Mouse (Mus musculus) right cerebral cortex, postnatal 14 days (tissue): ENCODE results near the gene Max.

Experiments used
- DNase-seq: peaks from one replicate; pipeline ENCODE4 v3.0.0; 2022

Max gene

DNA sequence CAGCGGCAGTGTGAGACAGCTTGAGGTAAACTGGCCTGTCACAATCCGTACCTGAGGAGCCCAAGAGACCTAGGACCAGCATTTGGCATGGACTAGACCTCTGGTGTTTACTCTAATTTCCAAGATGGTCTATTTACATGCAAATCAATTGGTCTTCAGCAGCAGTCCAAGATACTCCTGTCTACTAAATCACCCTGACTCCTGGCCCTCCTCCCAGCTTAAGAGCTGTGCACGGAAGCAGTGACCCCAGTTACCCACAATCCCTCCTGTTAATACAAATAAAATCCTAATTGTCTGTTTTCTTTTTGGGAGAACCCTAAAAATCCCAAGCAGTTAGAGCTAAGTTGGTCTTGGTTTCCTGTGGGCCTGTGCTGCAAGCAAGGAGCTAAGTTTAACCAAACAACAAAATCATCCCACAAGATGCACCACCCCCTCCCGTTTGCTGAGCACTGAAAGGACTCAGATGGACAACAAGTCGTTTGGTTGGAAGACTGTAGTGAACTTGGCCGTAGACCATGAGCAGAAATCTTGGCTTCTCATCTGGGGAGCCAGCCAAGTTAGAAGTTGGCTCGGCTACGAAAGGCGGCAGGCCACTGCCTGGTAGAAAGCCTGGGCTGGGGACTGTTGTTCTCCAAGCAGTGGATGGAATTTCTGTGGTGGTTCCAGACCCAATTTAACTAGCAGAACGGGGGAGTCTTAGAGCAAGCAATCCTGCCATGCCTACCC, 7.1 kb downstream of the Max start:
- DNase-seq = peak; percentile 37

DNA sequence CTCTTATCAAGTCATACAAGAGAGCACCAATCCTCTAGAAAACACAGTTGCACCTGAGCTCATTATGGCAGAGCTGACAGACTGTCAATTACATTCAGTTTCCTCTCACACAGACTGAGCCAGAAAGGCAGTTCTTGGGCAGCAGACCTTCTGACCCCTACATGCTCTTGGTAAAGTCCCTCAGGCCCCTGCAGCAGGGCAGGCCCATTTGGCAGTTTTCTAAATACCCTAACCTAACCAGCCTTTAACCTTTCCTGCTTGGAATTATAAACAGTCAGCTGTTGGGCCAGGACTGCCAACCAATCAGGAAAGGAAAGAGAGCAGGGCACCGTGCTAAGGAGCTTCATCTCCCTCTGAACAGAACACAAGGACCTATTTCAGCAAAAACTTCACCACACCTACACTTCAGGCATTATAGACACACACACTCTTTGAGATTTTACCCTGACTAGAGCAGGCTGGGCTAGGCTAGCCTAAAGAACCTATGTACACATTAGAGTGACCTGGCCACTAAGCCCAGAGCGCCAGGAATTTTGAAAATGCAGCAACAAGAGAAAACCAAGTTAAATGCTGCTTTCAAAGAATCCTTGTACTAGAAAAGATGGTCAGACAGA, 8.1 kb downstream of the Max start:
- DNase-seq = no peak

DNA sequence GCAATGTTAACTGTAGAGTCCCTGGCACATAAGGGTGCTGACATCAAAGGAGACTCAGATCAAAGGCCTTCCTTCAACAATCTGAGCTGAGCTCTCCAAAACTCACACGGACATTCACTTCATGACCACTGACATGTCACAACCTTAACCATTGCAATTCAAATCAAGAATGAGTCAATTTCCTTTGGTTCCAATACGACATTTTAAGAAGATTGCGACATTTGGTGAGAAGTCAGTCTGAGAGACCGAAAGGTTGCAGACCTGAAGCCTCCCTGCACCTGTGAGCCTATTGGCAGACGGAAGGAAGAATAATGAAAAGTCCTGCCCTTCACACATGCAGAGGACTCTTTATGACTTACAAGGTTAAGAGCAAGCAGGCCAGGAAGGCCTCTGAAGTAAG, 11.7 kb downstream of the Max start:
- no peak for DNase-seq

DNA sequence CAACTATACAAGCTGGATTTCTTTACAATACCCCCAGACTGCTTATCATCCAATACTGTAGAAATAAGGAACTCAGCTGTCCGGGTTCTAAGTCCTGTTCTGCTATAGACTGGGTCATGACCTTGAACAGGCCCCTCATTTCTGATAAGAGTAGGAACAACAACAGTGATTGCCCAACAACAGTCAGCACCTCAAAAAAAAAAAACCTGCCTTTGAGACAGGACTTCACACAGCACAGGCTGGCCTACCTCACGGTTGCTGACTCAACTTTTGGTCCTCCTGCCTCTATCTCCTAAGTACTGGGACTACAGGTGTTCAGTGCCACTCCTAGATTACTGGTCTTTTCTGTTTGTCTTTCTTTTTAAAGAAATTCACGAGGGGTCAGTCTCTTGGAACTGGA, 13.2 kb downstream of the Max start:
- no peak for DNase-seq

DNA sequence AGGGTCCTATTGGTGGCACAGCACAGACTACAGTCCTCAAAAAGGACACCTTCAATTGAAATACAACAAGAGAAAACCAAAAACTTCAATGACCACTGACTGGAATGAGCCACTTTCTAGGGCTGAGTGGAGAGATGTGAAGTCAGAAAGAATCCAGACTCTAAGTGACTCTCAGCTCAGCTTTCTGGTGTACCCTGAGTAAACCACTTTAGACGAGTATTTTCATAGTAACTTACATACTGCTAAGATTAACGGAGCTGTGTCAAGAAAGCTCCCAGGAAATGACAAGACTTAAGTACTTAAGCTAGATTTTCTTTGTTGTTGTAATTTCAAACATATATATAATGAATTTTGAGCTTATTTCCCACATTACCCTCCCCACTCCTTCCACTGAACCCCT, 13.8 kb downstream of the Max start:
- DNase-seq = no peak

DNA sequence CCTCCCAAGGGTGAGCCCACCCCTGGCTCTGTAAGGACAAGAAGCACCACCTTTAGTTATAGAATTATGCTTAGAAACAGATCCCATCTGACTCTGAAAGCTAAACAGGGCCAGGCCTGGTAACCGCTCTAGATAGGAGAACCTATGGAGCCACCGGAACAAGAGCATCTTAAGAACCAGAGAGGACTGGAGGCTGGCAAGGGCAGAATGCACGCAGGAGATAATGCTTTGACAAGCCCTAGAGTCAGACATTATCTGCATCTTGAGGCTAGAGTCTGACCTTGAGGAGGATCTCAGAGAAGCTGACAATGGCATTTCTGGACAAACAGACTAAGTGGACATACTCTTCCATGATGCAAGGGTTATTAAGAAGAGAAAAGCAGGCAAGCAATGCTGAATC, 14.5 kb downstream of the Max start:
- no peak for DNase-seq

DNA sequence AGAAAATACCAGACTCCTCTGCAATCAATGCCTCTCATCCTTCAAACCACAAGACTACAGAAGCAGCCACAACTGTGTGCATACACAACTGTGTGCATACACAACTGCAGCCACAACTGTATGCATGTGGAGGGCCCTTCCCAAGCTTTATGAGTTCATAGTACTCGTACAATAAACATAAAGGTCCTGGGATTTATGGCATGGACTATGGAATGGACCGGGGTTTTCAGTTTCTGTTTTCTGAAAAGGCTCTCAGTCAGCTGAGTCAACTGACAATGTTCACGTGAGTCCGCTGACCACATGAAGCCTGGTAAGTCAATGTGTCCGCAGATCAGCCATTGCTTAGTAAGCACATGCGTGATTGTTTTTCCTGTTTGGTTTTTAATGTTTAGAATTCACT, 18.5 kb downstream of the Max start:
- DNase-seq = no peak

DNA sequence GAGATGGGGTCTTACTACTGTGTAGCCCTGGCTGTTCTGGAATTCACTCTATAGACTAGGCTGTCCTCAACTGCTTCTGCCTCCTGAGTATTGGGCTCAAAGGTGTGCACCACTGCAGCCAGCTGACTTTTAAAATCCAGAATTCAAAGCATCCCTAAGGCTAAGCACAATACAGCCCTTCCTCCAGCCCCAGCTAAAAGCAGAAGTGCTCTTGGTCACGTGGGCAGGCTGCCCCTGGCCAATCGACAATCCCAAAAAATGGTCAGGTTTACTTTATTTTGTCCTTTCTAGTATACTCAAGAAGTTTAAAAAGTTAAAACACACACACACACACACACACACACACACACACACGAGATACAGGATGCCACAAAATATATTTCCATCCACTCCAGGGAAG, 19.0 kb downstream of the Max start:
- DNase-seq = no peak

DNA sequence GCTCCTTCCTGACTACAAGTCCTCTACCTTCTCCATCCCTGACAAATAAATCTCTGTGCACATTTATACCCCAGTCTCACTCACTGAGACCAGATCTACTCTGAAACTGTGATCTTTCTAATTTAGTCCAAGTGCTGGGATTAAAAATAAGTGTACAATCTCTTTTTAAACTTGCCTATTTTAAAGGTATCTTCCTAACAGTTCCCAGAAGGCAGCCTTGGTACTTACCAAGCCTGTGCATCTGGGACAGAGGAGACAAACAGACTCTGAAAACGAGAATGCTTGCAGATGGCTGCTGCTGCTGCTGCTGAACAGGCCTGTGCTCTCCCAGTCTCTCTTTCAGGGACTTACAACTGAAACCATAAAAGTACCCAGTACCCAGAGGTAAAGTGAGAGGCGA, 19.5 kb downstream of the Max start:
- DNase-seq = no peak

DNA sequence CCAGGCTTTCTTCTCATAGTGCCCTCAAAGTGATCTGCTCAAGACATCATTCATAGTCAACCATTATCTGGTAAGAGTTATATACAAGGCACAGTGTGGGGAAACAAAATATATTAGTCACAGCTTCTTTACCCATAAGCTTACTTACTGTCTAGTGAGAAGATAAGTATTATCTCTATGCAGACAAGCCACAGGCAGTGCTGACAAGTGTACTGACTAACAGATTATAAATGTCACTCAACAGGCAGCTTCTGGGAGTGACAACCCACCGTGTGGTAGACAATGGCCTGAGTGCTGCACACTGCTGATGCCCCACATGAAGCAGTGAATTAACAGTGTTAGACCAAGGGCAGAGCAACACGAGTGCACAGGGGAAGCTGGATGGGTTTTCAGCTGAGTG, 20.5 kb downstream of the Max start:
- DNase-seq = no peak

DNA sequence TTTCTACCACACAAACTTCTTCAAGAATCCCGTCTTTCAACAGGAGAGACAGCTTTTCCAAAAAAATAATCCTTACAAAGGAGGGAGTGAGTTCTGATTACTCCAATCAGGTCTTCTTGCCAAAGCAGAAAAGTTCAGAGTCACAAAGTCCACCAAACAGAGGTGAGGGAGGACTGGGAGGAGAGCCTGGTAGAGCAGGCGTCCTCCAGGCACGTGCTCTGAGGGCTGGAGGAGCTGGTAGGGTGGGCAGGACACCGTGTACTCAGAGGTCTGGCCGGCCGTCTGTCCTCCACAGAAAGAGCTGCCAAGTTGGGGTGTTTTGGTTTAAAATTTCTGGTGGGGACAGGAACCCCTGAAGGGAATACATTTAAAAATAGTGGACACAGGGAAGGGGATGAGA, 24.0 kb downstream of the Max start:
- no peak for DNase-seq

DNA sequence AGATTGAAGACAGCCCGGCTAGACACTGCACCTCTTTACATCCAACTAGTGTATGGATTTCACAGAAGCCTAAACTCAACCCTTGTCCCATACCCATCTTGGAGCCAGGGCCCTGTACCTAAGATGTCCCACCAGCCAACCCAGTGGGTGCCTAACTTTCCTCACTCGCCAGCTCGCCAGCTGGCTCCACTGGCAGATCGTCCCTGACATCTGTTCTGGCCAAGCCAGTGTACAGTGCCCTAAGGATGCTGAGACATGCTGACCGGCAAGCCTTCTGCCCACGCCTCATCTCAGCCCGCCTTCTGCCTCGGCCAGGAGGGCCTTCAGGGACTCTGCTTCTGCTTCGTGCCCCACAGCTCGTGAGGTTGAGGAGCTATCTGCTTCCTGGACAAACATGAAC, 25.8 kb downstream of the Max start:
- DNase-seq = no peak

DNA sequence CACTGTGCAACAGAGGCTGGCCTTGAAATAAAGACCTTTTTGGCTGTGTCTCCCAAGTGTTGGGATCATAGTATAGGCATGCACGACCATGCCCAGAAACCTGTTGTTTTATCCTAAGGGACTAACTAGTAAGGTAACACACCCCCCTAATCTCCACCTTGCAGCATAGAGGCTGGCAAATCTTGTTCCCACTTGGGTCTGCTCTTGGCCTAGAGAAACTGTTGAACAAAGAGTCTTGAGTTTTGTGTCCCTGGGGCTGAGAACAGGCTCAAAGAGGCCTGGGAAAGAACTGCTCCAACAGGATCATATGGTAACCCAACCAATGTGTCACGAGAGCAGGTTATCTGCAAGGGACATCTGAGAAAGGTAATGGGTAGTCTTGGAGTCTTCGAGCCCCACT, 27.6 kb downstream of the Max start:
- no peak for DNase-seq

DNA sequence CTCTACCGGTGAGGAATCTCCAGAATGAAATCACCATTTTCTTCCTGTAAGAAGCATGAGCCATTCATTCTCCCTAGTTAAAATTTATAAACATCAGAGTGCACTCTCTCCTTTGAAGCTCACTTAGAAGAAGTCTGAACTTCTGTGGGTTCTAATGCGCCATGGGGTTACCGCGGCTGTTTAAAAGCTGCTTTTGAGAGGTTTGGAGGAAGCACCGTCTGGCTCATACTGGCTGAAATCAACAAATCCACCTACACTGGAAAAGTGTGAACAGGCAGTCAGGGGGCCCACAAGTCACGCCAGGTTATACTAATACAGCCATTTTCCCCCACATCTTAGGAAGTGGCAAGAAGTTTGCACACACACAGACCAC, 29.3 kb downstream of the Max start:
- DNase-seq = no peak

DNA sequence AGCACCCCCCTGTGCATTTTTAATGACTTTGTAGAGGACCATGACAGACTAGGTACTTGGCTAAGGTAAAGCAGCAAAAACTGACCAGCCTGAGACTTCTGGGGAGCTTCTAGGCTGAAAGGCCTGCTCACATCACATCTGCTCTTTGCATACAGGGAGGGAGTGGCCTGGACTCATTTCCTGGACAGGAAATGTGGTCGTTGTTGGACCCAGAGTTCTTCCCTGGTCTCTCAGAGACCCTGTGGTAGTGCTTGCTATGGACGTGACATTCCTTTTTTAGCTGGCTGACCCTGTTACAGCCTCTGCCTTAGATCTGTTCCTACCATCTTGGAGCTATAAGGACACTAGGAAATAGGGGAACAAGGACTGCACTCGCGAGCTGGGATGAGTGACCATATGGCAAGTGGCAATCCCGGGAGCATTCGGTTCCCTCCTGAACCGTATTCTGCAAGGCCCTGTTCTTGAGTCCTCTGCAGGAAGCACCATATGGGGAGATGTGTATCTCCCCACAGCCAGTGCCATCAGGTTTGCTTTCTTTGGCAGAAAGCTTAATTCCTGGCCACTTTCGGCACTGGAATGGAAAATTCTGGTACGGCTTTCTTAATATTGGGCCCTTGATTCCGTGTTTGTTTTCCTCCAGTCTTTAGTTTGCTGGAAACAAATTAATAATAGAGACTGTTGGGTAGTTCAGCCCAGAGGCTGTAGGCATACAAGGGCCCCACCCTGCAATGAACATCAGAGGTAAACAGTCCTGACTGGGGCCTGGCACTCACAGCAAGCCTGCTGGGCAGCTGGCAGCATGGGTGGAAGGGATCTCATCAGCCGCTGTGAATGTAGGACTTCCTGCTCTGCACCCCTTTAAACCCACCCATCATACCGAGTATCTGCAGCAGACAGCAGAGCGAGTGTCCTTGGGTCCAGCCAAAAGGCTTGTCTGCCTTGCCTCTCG, 30.0 kb downstream of the Max start:
- DNase-seq = no peak

DNA sequence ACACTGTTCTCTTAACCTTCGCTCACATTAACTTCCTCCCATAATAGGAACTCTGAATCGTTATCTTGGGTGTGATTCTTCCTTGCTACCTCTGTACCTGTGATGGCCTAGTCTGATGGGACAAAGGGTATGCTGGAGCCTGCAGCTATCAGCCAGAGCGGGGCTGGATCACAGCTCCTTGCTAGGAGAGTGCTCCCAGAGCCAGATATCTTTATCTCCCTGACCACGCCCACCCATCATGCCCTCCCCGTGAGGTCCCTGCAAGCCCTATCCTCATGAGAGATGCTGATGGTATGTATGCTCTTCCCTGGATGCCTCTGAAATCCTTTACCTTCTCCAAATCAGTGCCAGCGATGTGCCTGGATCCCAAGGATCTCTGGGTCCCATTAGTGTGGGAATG, 31.8 kb downstream of the Max start:
- no peak for DNase-seq

DNA sequence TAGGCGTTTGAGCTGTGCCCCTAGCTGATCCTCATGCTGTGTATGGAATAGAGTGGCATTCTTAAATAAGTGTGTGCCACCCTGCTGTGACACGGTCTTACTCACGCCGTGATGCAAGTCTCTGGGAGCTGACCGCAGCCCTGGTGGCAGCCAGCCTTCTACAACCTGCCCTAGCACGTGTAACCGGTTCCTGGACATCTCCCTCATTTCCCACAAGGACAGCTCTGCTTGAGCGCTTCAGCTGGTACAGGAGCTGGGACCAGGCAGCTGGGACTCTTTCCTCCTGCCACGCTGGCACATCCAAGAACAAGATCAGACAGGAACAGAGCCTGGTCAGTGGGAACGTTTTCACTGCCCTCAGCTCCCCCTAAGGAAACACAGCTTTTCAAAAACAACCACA, 34.5 kb downstream of the Max start:
- DNase-seq = no peak

DNA sequence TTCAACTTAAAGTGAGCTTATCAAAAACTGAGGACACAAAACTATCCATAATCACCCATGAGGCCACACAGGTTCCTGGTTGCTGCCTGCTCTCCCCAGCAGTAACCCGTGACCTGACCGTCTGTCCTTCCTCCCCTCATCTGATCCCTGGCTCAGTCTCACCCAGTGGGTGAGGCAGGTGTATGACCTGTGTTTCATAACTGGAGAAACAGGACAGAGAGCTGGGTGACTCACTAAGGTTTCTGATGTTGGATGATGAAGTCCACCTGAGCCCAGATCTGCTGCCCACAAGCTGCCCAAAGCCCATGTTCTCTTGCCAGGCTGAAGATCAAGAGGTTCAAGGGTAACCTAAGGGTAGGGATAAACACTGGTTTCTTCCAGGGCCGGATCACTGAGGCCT, 35.0 kb downstream of the Max start:
- no peak for DNase-seq

DNA sequence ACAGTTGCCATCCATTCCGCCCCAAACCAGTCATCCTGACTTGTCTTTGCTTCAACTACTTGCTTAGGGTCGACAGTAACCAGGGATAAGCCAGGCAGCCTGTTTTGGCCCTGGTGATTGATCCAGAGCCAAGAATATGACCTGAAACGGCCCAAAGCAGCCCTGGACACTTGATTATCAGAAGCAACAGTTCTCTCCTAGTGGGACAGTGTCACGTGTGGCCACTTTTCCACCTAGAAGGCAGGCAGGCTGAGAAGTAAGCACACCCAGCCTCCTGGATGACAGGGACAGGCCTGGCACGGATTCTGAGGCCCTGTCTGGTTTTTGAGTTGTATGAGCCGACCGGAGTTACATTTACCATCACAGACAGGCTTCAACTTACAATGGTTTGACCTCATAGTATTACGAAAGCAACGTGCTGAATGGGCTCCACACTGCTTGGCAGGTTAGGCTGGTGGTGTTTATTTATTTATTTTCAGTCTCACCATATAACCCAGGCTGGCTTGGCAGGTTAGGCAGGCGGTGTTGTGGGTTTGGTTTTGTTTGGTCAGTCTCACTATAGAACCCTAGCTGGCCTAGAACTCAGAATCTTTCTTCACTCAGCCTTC, 35.6 kb downstream of the Max start:
- DNase-seq = no peak

DNA sequence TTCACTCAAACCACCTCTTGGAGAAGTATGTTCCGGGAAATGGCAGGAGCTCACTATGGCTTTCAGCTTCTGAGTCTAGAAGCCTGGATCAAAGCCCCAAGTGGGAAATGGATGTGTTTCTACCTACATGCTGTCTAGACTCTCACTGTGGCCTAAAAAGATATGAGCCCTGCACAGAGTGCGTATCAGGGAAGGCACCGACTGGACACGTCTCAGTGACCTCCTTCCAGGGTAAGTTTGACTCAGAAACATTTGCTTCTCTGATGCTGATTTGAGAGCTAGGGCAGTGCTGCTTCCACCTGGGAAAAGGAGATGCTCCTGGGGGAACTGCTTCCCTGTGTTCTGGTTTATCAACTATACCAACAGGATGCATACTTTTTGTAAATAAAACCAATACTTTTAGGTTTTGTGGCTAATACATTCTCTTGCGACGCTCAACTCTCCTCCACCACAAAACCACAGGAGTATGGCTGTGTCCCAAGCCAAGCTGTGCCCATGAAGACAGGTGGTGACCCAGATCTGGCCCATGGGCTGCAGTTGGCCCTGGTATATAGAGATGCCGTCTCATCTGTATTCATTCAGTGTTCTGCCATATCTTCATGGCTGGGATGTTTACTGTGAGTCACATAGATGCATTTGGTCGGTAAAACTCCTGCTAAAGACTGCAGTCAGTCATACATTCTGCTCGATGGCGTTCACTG, 36.9 kb downstream of the Max start:
- no peak for DNase-seq

DNA sequence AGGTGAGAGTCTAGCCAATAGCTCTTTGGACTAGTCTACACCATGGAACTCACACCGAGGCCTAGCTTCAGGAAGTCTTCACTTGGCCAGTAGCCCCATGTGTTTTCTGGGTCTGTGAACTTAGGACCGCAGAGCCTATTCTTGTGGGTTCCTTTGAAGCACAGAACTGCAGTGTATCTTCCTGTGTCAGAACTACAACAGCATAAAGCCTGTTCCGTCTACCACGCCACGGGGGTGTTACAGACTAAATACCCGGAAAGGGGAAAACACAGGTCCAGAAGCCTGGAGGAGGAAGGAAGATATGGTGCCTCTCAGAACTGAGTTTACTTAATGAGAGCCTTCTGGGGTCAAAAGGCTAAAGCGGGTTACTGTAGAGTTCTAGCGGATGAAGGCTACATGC, 38.9 kb downstream of the Max start:
- no peak for DNase-seq

DNA sequence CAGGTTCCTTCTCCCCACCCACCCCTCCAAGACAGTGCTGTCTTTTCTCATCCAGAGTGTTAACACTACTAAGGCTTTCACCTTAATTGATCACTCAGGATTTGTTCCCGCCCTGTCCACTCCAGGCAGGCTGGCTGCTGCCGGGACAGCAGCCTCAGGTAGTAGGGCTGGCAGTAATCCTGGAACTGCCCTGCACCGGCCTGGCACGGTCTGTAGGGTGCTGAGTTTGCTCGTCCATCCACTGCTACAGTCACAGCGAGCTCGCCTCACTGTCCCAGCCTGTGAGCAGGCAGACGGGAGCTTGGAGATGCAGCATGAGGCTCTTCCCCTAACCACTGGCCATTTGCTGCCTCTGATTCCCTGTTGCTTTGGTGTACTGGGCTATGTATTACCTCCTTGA, 41.0 kb downstream of the Max start:
- no peak for DNase-seq

DNA sequence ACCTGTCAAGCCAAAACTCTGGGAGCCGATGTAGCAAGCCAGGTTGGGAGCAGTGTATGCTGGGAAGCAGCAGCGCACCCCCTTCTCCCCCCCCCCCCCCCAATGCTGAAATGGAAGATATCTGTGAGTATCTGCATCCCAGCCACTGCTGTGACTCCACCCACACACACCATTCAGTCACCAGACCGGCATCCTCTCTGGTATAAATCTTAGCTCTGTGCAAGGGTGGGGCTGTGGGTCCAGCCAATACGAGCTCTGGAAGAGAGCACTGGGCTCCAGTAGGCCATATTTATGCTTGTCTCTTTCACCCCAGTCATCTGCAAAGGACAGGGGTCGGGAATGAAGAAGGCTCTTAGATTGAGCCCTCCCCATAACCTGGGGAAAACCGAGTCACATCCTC, 41.6 kb downstream of the Max start:
- DNase-seq = no peak
